Mouse (Mus musculus): ENCODE results near the gene Pcmtd2.

DNA sequence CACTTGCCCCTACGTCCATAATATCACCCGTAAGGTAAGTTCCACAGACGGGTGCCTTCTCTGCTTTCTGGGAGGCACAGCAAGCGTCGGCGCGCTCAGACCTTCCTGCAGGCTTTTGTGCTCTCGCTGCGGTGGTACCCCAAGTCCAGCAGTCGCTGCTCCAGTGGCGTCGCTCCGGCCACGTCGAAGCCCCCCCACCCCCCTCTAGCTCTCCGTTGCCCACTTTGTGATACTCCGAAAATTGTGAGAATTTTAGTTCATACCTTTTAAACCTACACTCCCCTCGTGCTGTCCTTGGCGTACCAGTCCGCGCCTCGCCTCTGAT, 26.8 kb downstream of the Pcmtd2 start:
- TF ChIP-seq CTCF (conservative IDR thresholded peaks at IDR 0.05 in 1 of 2, IDR thresholded peaks at IDR 0.05 in 1 of 2; ENCODE audit: low read depth in 2 of 2, low read length in 2 of 2) (no peak), POLR2A (IDR thresholded peaks at IDR 0.05; ENCODE audit: low read depth, low read length) (no peak), EP300 (IDR thresholded peaks at IDR 0.05; ENCODE audit: low read length) (no peak), TBP (conservative IDR thresholded peaks at IDR 0.05; ENCODE audit: low read depth, low read length) (no peak), MAX (IDR thresholded peaks at IDR 0.05; ENCODE audit: low read length) (no peak), NELFE (IDR thresholded peaks at IDR 0.05; ENCODE audit: low read depth, low read length) (no peak), POLR2AphosphoS2 (IDR thresholded peaks at IDR 0.05; ENCODE audit: low read depth, low read length) (no peak), ZMIZ1 (IDR thresholded peaks at IDR 0.05; ENCODE audit: low read depth, low read length) (no peak; the same call in 1 of the 2 replicates), ZNF384 (IDR thresholded peaks at IDR 0.05; ENCODE audit: low read depth, low read length) (no peak), MAZ (IDR thresholded peaks at IDR 0.05; ENCODE audit: low read depth, low read length) (no peak)

All from CH12.LX (cell line).